Mouse (Mus musculus): ENCODE results near the gene Sox6. TPM values are rescaled to one million over a fixed set of nuclear protein-coding genes. Genes with fewer than 3 reads are reported as not detected.

The Sox6 gene
- polyA plus RNA-seq, 1 experiment from 2014 or later = 67.4 TPM

DNA sequence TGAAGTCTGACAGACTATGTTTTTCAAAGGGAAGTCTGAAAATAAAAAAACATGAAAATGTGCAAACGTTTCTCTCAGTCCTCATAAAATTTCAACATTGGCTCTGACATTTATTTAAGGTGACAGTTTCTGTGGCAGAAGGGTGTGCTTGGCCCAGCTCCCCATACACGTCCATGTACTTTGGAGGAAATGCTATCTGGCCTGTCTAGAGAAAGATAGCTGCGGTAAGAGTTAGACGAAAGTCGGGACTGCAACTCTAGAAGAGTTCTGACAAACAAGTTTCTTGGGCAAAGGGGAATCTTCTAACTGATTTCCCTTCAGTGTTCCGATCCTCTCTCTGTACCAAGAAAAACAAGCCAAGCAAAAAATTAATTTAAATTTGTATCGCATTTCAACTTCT lies 150.5 kb downstream of the Sox6 start:
- H3K4me3 ChIP-seq = no peak overlapping the region
- no peaks in the 10 kb centered on the region for H3K9me3 ChIP-seq
- no peak overlapping the region for H3K27ac ChIP-seq
- ATAC-seq (ENCODE audit: insufficient number of reproducible peaks, insufficient read depth, low FRiP score, low TSS enrichment, low read depth) = no peak
- peaks cover 10% of the 10 kb centered on the region for H3K4me1 ChIP-seq
- H3K4me2 ChIP-seq = no peak overlapping the region
- 53% methylated on average over 7 of the region's 7 CpGs for WGBS
- H3K9ac ChIP-seq = no peak overlapping the region
- peaks cover 52% of the 10 kb centered on the region for H3K27me3 ChIP-seq
- no peaks in the 10 kb centered on the region for H3K36me3 ChIP-seq

DNA sequence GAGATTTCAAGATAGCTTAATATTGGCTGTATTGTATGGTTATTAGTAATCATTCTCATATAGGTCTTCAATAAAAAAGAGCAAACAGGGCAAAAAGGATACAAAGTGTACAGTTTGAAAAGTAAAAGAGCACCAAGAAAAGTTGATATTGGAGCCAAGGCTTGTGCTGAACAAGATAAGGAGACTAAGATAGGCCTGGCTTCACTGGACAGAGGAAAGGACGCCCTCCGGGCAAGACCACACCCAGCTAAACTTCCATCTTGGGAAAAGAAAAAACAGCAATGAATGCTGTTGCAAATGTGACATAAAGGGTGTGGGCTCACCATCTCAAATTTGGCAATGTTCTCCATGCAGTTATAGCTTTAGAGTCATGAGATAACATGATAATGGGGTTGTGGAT lies 165.7 kb downstream of the Sox6 start:
- Histone ChIP-seq H3K27ac (no peak overlapping the region), H3K4me3 (no peak overlapping the region), H3K9me3 (no peaks in the 10 kb centered on the region), H3K27me3 (no peaks in the 10 kb centered on the region), H3K36me3 (no peaks in the 10 kb centered on the region), H3K4me2 (no peak overlapping the region), H3K9ac (no peak overlapping the region), H3K4me1 (no peaks in the 10 kb centered on the region)
- ATAC-seq (ENCODE audit: insufficient number of reproducible peaks, insufficient read depth, low FRiP score, low TSS enrichment, low read depth) = no peak
- 90% methylated on average over 2 of the region's 2 CpGs for WGBS

GRCm38 (mm10) chr7:115868504-115868903 lies 170.1 kb downstream of the Sox6 start:
- Histone ChIP-seq H3K4me1 (peaks cover 9% of the 10 kb centered on the region; the same call in 1 of the 2 replicates), H3K4me2 (no peak overlapping the region), H3K9ac (no peak overlapping the region), H3K9me3 (no peaks in the 10 kb centered on the region), H3K27ac (no peak overlapping the region), H3K4me3 (no peak overlapping the region), H3K36me3 (no peaks in the 10 kb centered on the region), H3K27me3 (no peaks in the 10 kb centered on the region; the same call in 1 of the 2 replicates)
- no peak for ATAC-seq (ENCODE audit: insufficient number of reproducible peaks, insufficient read depth, low FRiP score, low TSS enrichment, low read depth)
- 79% methylated on average over 2 of the region's 2 CpGs for WGBS

GRCm38 (mm10) chr7:115867518-115868270 lies 170.9 kb downstream of the Sox6 start:
- 25% methylated on average over 10 of the region's 10 CpGs for WGBS
- Histone ChIP-seq H3K9me3 (no peaks in the 10 kb centered on the region), H3K9ac (no peak overlapping the region), H3K27ac (no peak overlapping the region), H3K4me2 (no peak overlapping the region), H3K4me3 (no peak overlapping the region), H3K27me3 (no peaks in the 10 kb centered on the region; the same call in 1 of the 2 replicates), H3K4me1 (peaks cover 9% of the 10 kb centered on the region; the same call in 1 of the 2 replicates), H3K36me3 (no peaks in the 10 kb centered on the region)
- ATAC-seq (ENCODE audit: insufficient number of reproducible peaks, insufficient read depth, low FRiP score, low TSS enrichment, low read depth) = no peak

DNA sequence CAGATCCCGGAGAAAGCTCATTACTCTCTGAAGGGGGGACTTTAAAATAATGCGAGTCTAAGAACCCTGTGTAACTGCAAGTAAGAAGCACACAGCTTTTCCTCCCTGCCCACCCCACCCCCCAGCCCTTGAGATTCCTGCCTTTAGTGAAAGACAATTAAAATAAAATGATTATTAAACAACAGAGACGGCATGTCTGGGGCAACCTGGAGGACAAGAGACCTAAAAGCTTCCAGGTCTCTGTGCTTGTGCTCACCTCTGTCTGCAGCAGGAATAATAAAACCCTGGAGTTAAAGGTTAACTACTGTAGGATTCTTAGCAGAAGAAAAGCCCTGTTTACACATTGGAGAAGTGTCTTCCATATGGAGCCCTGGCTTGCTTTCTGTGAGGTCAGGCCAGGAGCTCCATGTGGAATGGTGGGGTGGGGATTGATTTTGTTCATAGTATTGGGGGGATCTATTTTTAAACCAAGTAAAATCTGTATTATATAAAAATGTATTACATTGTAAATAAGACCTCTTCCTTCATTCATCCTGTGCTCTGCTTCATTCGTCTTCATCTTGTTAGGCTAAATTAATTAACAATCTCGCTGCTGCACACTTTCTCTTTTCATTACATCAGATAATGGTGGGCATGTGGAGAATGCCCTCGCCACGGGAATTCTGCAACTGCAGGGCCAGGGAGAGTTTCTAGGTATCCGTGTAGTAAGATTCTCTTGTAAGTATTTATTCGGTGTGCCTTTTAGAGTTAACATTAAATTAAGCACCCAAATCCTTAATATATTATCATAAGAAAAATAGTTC lies 171.7 kb downstream of the Sox6 start:
- 29% methylated on average over 9 of the region's 9 CpGs for whole genome bisulfite sequencing
- peaks cover 9% of the 10 kb centered on the region; the same call in 1 of the 2 replicates for H3K4me1 ChIP-seq
- no peak for ATAC-seq (ENCODE audit: insufficient number of reproducible peaks, insufficient read depth, low FRiP score, low TSS enrichment, low read depth)
- H3K9ac ChIP-seq = no peak overlapping the region
- no peak overlapping the region for H3K4me2 ChIP-seq
- H3K27me3 ChIP-seq = no peaks in the 10 kb centered on the region; the same call in 1 of the 2 replicates
- H3K9me3 ChIP-seq = no peaks in the 10 kb centered on the region
- no peak overlapping the region for H3K27ac ChIP-seq
- H3K4me3 ChIP-seq = no peak overlapping the region
- no peaks in the 10 kb centered on the region for H3K36me3 ChIP-seq

- Histone ChIP-seq H3K9ac (no peak overlapping the region), H3K4me2 (no peak overlapping the region), H3K9me3 (no peaks in the 10 kb centered on the region), H3K4me1 (peaks cover 9% of the 10 kb centered on the region; the same call in 1 of the 2 replicates), H3K4me3 (no peak overlapping the region), H3K27me3 (no peaks in the 10 kb centered on the region; the same call in 1 of the 2 replicates), H3K36me3 (no peaks in the 10 kb centered on the region), H3K27ac (no peak overlapping the region)
- WGBS = 23% methylated on average over 9 of the region's 9 CpGs
- ATAC-seq (ENCODE audit: insufficient number of reproducible peaks, insufficient read depth, low FRiP score, low TSS enrichment, low read depth) = no peak; the same call in 1 of the 2 replicates
These were observed 172.5 kb downstream of the Sox6 start for GRCm38 (mm10) chr7:115865979-115866697.

GRCm38 (mm10) chr7:115865231-115865630 lies 173.4 kb downstream of the Sox6 start:
- Histone ChIP-seq H3K27me3 (no peaks in the 10 kb centered on the region; the same call in 1 of the 2 replicates), H3K4me2 (no peak overlapping the region), H3K9me3 (no peaks in the 10 kb centered on the region), H3K9ac (no peak overlapping the region), H3K4me1 (peaks cover 9% of the 10 kb centered on the region; the same call in 1 of the 2 replicates), H3K27ac (no peak overlapping the region), H3K4me3 (no peak overlapping the region), H3K36me3 (no peaks in the 10 kb centered on the region)
- 46% methylated on average over 6 of the region's 6 CpGs for WGBS
- no peak for ATAC-seq (ENCODE audit: insufficient number of reproducible peaks, insufficient read depth, low FRiP score, low TSS enrichment, low read depth)

DNA sequence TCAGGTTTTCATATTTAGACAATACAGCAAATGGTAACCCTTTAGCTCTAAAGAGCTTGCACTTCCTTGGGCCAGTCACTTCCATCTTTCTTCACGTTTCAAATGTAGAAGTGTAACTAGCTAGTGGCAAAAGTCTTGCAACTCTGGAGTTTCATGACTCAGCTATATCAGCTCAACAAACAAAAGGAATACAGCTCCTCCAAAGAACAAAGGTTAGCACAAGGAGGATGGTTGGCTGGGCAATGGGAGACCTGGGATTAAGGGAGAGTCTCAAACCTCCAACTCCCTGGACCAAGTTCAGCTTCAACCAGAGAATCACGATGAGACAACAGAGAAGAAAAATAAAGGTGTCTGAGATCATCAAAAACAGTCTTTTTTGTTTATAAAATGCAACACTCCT lies 174.2 kb downstream of the Sox6 start:
- H3K9me3 ChIP-seq = no peaks in the 10 kb centered on the region
- H3K27ac ChIP-seq = no peak overlapping the region
- H3K27me3 ChIP-seq = no peaks in the 10 kb centered on the region; the same call in 1 of the 2 replicates
- H3K9ac ChIP-seq = no peak overlapping the region
- H3K36me3 ChIP-seq = no peaks in the 10 kb centered on the region
- no peak overlapping the region for H3K4me2 ChIP-seq
- ATAC-seq (ENCODE audit: insufficient number of reproducible peaks, insufficient read depth, low FRiP score, low TSS enrichment, low read depth) = no peak
- 48% methylated on average over 2 of the region's 2 CpGs for WGBS
- peaks cover 9% of the 10 kb centered on the region; the same call in 1 of the 2 replicates for H3K4me1 ChIP-seq
- no peak overlapping the region for H3K4me3 ChIP-seq

DNA sequence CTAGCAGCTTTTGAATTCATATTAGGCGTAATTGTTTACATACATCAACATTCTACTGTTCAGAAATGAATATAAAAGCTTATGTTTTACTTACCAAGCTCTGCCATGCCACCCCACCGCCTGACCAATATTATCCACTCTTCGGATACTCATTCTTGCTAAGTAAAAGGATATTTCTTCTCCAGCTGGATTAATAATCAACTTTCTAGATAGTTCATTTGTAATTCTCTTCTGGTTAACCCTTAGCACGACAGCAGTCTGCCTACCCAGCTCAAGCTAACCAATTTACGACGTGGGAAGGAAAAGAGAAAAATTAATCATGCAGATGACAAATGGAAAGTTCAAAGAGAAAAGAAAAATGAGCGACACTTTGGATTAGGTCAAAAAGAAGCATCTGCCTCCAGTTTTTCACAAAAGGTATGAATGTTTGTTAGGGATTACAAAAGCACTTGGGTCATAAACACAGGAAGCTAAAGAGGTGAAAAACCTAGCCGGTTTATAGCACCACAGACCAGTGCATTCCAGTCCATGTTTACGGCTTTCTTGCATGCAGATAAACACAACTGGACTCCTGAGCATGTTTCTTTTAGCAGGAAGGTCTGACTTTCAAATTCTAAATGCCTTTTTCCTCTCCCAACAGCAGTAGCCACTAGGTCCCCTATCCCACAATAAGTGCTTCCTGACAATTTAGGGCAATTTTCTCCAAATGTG lies 178.8 kb downstream of the Sox6 start:
- no peaks in the 10 kb centered on the region for H3K4me1 ChIP-seq
- H3K36me3 ChIP-seq = no peaks in the 10 kb centered on the region
- ATAC-seq (ENCODE audit: insufficient number of reproducible peaks, insufficient read depth, low FRiP score, low TSS enrichment, low read depth) = no peak
- H3K9ac ChIP-seq = no peak overlapping the region
- 71% methylated on average over 9 of the region's 9 CpGs for WGBS
- no peak overlapping the region for H3K27ac ChIP-seq
- H3K4me3 ChIP-seq = no peak overlapping the region
- H3K4me2 ChIP-seq = no peak overlapping the region
- H3K27me3 ChIP-seq = no peaks in the 10 kb centered on the region
- H3K9me3 ChIP-seq = no peaks in the 10 kb centered on the region

- no peaks in the 10 kb centered on the region for H3K9me3 ChIP-seq
- no peak for ATAC-seq (ENCODE audit: insufficient number of reproducible peaks, insufficient read depth, low FRiP score, low TSS enrichment, low read depth)
- H3K27ac ChIP-seq = no peak overlapping the region
- H3K9ac ChIP-seq = no peak overlapping the region
- H3K4me2 ChIP-seq = no peak overlapping the region
- H3K4me1 ChIP-seq = no peaks in the 10 kb centered on the region
- no peaks in the 10 kb centered on the region for H3K36me3 ChIP-seq
- no peaks in the 10 kb centered on the region for H3K27me3 ChIP-seq
- WGBS = 93% methylated on average over 4 of the region's 4 CpGs
- H3K4me3 ChIP-seq = no peak overlapping the region
These were observed 187.5 kb downstream of the Sox6 start for GRCm38 (mm10) chr7:115851131-115851530.
